Mouse (Mus musculus): ENCODE results near the gene Cdc42ep2. TPM values are rescaled to one million over a fixed set of nuclear protein-coding genes. Genes with fewer than 3 reads are reported as not detected.
"Not testable (repeated sequence)": the region's sequence is repeated elsewhere in the genome, so short reads cannot be mapped to it uniquely, and the experiment has no call there.

Cdc42ep2 gene
- total RNA-seq, 2 experiments from 2014 or later = 4.7 to 4.9 TPM

DNA sequence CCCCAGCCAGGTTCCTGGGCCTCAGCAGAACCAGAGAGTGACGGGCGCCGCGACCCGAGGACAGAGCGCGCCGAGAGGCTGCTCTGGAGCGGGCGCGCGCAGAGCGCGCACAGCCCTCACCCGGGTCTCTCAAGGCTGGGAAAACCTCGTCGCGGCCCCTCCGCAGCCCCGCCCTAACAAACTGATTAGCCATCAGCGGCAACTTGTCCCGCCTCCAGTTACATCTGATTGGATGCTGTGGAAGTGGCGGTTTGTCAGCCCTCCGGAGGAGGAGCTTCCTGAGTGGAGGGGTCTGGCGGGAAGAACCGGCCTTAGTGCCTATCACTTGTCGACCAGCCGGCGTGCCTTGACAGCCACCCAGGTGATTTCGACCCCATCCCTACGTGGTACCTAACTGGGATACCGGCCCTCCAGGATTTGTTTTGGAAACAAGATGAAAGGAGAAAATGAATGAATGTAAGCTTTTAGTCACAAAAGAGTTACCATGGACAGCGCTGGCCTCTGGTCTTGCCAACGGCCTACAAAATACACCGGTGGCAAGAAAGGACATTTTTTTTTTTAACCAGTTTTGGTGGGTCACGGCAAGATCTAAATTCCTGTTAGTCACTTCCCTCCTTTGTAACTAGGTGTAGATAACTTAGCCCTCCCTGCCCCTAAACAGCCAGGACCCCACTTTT is 30.5 kb downstream of the Cdc42ep2 start, which contains the start of gene Tigd3:
Tigd3 (minus strand) TSS at position 148 of the 677 bp plus-strand sequence.
- peak within 1 kb of the TSS; percentile 84 for H3K27ac ChIP-seq
- TF ChIP-seq CTCF (IDR thresholded peaks at IDR 0.05) = no peak
- peak within 1 kb of the TSS; percentile 79 for H3K4me3 ChIP-seq
- DNase-seq (ENCODE audit: extremely low spot score in 1 of 2, low spot score in 2 of 2) = peak; percentile 92 to 94
- intact Hi-C loops (cut with DNase I) = no loop called here

GRCm38 (mm10) chr19:5893282-5894001 is 31.2 kb downstream of the Cdc42ep2 start:
- Histone ChIP-seq H3K4me3 (peak overlapping the region; percentile 79), H3K27ac (peak overlapping the region; percentile 84)
- intact Hi-C loops (cut with DNase I) = no loop called here
- no peak for TF ChIP-seq CTCF (IDR thresholded peaks at IDR 0.05)
- no peak for DNase-seq (ENCODE audit: extremely low spot score in 1 of 2, low spot score in 2 of 2)

DNA sequence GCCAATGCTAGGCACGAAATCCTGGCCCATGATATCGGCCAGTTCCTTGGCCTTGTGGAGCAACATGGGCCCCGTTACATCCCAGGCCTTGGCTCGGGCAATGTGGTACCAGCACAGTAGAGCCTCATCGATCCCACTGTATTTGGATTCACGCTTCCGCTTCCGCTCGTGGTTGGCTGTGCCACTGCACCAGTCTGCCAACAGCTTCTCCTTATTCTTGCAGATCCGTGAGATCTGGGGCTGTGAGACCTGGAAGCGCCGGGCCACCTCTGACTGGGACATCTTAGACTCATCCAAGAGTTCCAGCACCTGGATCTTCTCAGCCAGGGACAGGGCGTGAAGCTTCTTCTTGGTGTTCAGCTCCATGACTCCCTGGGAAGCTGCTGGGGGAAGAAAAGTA is 31.9 kb downstream of the Cdc42ep2 start:
- Histone ChIP-seq H3K4me3 (no peak overlapping the region; the same call in 1 of the 2 replicates), H3K27ac (no peak overlapping the region)
- intact Hi-C loops (cut with DNase I) = no loop called here
- DNase-seq (ENCODE audit: extremely low spot score in 1 of 2, low spot score in 2 of 2) = no peak
- TF ChIP-seq CTCF (IDR thresholded peaks at IDR 0.05) = no peak

DNA sequence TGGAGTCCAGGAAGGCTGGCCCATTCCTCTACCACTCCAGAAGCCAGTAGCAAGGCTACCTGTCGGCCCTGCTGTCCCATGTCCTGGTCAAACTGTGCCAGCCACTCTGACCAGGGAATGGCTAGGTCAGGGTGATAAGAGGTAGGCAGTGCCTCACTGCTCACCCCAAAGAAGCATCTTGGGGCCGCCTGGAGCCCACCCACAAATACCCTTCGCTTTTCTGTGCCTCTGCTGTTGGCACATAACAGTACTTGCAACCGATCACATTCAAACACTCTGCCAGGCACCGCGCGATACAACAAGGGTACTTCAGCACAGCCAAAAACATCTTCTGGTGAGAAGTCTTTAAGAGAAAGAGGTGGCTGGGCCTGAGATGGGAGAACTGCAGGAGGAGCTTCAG is 32.4 kb downstream of the Cdc42ep2 start:
- TF ChIP-seq CTCF (IDR thresholded peaks at IDR 0.05) = no peak
- Histone ChIP-seq H3K27ac (no peak overlapping the region), H3K4me3 (no peak overlapping the region)
- intact Hi-C loops (cut with DNase I) = no loop called here
- no peak for DNase-seq (ENCODE audit: extremely low spot score in 1 of 2, low spot score in 2 of 2)

DNA sequence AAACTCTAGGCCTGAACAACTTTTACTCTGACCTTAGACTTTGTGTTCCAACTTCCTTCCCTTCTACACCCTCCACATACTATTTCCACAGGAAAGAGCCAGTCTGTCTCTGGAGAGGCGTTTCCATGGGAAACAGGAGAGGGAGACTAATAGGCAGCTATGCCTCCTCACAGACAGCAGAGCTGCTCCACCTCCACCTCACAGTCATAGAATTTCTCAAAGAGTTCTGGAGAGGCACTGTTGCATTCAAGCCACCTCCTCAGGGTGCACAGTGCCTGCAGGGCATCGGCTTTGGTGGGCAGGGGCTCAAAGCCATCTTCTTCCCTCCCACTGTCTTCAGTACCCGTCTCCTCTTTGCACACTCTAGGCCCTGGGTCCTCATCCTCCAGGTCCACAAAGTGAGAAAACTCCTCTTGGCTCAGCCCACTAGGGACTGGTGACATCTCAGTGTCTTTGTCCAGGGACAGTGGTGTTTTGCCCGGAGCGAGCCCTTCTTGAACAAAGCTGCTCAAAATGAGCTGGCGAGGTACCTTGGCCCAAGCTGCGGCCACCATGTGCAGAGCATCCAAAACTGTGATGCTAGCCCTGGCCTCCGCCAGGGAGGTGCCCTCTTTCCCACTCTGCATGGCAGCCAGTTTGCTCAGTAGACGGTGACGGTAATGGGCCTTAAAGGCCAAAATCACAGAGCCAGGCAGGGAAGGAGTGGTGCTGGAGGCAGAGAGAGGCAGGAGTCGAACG is 32.9 kb downstream of the Cdc42ep2 start:
- intact Hi-C loops (cut with DNase I) = no loop called here
- Histone ChIP-seq H3K27ac (no peak overlapping the region), H3K4me3 (no peak overlapping the region)
- TF ChIP-seq CTCF (IDR thresholded peaks at IDR 0.05) = no peak
- no peak for DNase-seq (ENCODE audit: extremely low spot score in 1 of 2, low spot score in 2 of 2)

DNA sequence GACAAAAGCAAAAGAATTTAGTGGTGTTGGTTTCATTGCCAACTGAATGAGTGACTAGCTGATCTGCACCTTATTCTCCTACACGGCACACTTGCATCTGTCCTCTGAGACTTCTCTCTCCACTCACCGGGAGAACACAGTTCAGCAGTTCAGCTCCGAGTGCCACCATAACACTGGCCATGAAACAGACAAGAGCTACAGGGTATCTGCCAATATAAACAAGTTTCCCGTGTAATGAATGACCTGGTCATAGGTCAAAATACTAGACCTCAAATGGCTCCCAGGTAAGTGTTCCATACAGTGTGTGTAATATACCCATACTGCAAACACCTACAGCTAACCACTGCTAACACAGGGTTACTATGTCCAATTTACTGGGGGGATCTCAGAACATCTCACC is 35.4 kb downstream of the Cdc42ep2 start:
- Histone ChIP-seq H3K27ac (no peak overlapping the region), H3K4me3 (no peak overlapping the region)
- intact Hi-C loops (cut with DNase I) = no loop called here
- DNase-seq (ENCODE audit: extremely low spot score in 1 of 2, low spot score in 2 of 2) = no peak
- TF ChIP-seq CTCF (IDR thresholded peaks at IDR 0.05) = no peak

GRCm38 (mm10) chr19:5887234-5887815 is 37.3 kb downstream of the Cdc42ep2 start:
- no peak overlapping the region for H3K27ac ChIP-seq
- DNase-seq (ENCODE audit: extremely low spot score in 1 of 2, low spot score in 2 of 2) = no peak
- intact Hi-C loops (cut with DNase I) = no loop called here
- H3K4me3 ChIP-seq = no peak overlapping the region
- no peak for TF ChIP-seq CTCF (IDR thresholded peaks at IDR 0.05)

DNA sequence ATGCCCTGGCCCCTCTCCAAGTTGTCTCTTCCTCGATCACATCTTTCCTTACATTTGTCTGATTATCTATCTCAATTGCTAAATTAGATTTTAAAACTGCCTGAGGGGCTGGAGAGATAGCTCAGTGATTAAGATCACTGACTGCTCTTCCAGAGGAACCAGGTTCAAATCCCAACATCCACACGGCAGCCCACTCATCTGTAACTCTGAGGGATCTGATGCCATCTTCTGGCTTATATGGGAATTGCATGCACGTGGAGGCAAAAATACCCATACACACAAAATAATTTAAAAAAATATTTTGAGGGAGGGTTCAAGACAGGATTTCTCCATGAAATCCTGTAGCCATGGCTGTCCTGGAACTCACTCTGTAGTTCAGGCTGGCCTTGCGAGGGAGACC is 38.8 kb downstream of the Cdc42ep2 start:
- no peak overlapping the region for H3K4me3 ChIP-seq
- TF ChIP-seq CTCF (IDR thresholded peaks at IDR 0.05) = peak; percentile 57
- DNase-seq (ENCODE audit: extremely low spot score in 1 of 2, low spot score in 2 of 2) = no peak
- intact Hi-C loops (cut with DNase I) = no loop called here
- no peak overlapping the region for H3K27ac ChIP-seq

DNA sequence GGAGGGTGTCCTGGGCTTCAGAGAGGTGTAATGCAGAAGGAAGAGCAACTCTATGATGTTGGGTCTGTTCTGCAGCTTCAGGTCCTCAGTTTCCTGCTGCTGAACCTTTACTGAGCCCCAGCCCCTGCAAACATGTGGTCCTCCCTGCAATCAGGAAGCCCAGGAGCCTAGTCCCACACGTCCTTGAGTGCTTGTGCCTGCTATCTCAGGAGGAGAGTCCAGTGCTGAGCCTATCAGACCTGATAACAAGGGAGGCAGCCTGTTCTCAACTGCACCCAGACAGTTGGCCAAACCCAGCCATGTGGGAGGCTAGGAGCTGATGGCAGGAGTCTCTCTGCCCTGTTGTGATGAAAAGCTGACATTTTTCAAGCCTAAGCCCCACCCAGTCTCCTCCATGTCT is 40.7 kb downstream of the Cdc42ep2 start:
- intact Hi-C loops (cut with DNase I) = no loop called here
- H3K4me3 ChIP-seq = no peak overlapping the region
- no peak for TF ChIP-seq CTCF (IDR thresholded peaks at IDR 0.05)
- no peak overlapping the region for H3K27ac ChIP-seq
- no peak for DNase-seq (ENCODE audit: extremely low spot score in 1 of 2, low spot score in 2 of 2)

GRCm38 (mm10) chr19:5882079-5882478 is 42.5 kb downstream of the Cdc42ep2 start:
- DNase-seq (ENCODE audit: extremely low spot score in 1 of 2, low spot score in 2 of 2); intact Hi-C loops (cut with DNase I); H3K4me3 ChIP-seq; H3K27ac ChIP-seq: not testable (repeated sequence)

GRCm38 (mm10) chr19:5881155-5881554 is 43.5 kb downstream of the Cdc42ep2 start:
- no peak overlapping the region for H3K27ac ChIP-seq
- intact Hi-C loops (cut with DNase I) = no loop called here
- DNase-seq (ENCODE audit: extremely low spot score in 1 of 2, low spot score in 2 of 2) = no peak
- no peak overlapping the region for H3K4me3 ChIP-seq
- no peak for TF ChIP-seq CTCF (IDR thresholded peaks at IDR 0.05)

DNA sequence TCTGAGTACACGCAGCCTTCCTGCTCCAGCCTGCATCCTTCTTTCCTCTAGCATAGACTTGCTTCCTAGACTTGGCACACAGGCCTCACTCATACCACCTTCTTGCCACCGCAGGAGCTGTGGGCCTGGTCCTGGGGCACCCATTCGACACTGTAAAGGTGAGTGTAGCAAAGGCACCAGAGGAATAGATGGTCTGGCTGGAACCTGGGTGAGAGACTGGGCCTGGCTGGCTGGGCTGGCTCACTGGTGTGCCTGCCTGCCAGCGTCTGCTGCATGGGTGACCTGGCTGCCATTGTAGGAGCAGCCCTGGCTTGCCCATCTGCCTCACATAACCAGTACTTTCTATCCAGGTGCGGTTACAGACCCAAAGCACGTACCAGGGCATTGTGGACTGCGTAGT is 44.9 kb downstream of the Cdc42ep2 start:
- intact Hi-C loops (cut with DNase I) = loop anchor here (5.0 kb wide), 1 partner anchor 167 kb away; no protein-coding TSS in a partner anchor
- Histone ChIP-seq H3K27ac (no peak overlapping the region), H3K4me3 (no peak overlapping the region)
- no peak for TF ChIP-seq CTCF (IDR thresholded peaks at IDR 0.05)
- DNase-seq (ENCODE audit: extremely low spot score in 1 of 2, low spot score in 2 of 2) = no peak
